Mouse (Mus musculus): Measurements from ENCODE around the gene Glis1.

Glis1 gene

DNA sequence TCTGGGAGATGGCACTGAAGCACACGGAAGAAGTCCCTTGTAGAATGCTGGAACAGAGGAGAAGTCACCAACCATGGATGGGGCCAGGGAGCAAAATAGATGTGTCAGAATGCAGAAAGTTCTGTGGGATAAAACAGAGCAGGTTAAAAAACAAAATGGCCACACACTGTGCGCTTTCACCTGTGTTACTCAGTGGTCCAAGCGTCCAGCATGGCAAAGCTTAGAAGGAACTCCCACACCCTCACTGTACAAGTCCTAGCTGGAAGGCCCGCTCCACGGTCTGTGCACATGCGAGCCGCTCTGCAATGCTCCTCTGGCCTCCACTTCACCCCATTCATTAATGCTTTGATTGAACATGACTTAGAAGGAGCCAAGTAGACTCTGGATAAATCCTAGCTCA is 81.2 kb downstream of the Glis1 start:
- DNase-seq (ENCODE audit: low spot score in 2 of 2), result no peak

DNA sequence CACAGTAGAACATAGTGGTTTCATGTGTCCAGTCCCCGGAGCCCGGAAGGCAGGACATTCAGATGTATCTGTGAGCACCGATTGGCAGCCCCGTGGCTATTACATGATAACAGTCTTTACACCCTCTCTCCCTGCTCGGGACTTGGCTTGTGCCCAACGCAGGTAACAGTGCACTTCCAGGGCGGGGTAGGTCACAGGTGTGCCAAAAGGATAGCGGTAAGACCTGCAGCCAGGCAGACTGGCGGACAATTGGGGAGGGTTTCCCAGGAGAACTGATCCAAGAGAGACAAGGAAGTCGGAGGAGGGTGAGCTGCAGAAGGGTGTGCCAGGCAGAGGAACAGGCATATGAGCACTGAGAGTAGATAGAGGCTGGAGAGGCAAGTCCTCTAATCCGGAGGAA is 84.4 kb downstream of the Glis1 start:
- no peak for DNase-seq (ENCODE audit: low spot score in 2 of 2)

DNA sequence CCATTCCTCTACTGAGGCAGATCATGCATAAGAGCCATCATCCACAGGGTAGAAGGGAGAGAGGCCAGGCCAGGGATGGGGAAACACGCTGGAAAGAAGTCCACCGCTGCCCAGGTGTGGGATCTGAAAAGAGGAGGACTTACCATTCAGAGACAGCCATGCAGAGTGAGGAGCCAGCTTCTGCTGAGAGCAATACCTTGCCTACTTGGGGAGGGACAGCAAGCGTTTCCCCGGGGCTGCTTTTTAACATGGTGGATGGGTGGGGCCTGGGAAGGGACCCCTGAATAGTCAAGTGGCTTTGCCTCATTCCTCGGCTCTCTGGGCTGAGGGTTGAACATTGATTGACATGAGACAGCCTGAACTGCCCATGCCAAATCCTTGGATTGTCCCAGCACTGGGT is 85.7 kb downstream of the Glis1 start:
- peak in 1 of 2 experiments; percentile 5 for DNase-seq (ENCODE audit: low spot score in 2 of 2)

DNA sequence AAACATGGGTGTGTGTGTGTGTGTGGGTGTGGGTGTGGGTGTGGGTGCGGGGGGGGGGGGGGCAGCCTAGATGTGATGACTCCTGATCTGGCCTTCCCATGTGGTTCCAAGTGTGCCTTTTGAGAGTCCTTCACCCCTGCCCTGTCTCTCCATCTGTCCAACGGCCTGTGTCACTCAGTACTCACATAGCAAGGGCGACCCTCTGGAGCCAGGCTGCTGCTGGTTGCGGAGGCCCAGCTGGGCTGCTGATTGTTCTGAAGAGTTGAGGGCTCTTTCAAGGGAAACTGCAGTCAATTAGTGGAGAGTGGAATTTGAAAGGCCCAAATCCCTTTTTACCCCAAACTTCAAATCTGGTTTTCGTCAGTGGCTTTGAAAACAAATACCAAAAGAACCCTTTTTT is 86.4 kb downstream of the Glis1 start:
- DNase-seq (ENCODE audit: low spot score in 2 of 2), result peak in 1 of 2 experiments; percentile 6

DNA sequence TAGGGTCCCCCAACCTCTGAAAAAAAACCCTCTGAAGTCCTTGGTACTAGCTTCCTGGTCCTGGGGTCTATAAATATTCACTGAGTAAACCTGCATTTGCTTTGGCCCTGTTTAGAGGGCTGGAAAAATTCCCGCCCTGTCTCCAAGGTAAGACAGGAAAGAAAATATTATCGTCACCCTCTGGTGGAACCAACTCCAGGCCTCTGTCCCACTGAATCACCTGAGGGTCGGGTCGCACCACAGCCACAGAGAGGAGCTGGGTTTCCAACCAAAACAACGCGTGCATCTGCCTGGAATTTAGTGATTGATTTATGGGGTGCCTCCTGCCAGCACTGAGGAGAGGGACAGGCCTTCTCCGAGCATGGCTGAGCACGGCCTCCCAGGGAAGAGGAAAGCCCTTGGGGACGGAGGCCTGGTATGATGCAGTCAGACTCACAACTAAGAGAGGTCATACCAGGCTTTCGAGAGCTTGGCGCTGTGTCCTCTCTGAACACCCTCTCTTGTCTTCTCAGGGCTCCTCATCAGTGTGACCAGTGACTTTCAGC is 89.3 kb downstream of the Glis1 start:
- DNase-seq (ENCODE audit: low spot score in 2 of 2), result peak in 1 of 2 experiments; percentile 8

- peak in 1 of 2 experiments; percentile 11 for DNase-seq (ENCODE audit: low spot score in 2 of 2)
Measured at GRCm38 (mm10) chr4:107535126-107535525, 100.7 kb downstream of the Glis1 start.

DNA sequence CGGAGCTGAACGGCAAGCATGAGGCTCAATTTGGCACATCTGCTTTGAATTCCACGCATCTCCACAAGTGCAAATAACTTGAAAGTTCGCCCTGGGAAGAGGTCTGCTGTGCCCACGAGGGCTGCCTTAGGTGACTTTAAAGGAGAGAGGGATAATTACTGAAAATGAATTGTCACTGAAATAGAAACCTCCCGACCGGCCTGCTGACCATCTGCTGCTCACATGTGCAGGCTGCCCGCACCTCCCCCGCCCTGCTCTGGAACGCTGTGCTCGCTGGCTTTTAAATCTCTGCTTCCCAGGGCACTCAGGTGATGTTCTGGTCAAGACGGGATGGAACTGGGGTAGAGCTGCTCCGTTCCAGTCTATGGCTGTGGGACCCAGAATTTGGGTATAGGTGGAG is 103.7 kb downstream of the Glis1 start:
- no peak for DNase-seq (ENCODE audit: low spot score in 2 of 2)

DNA sequence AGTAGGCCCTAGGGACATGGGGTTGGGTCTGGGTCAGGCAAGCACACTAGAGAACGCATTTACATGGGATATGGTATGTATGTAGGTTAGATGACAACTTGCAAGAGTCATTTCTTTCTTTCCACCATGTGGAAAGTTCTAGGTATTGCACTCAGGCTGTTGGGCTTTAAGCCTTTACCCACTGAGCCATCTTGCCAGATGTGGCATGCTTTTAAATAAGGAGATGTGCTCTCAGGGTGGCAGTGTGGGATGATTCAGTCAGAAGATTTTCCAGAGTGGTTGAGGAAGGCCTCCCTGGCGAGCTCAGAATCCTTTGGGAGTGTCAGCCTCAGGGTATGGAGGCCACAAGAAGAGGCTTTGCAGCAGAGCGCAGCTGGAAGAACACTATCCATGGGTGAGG is 104.2 kb downstream of the Glis1 start:
- DNase-seq (ENCODE audit: low spot score in 2 of 2), result peak in 1 of 2 experiments; percentile 5

DNA sequence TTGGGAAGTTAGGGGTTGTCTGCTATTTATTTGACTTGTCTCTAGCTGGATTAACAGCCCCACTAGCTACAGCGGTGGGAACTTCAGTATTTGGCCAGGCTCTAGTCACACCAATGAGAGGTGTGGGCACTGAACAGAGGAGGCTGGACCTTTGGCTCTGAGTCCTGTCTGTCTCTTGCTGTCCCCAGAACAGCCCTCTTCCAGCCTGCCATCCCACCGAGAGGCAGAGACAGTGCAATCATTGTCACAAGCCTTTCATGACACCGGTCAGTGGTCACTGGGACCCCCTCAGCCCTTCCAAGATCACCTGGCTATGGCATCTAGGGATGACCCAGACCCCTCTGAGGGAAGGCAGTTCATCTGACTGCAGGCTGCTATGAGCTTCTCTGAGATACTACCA is 104.6 kb downstream of the Glis1 start:
- no peak for DNase-seq (ENCODE audit: low spot score in 2 of 2)

DNA sequence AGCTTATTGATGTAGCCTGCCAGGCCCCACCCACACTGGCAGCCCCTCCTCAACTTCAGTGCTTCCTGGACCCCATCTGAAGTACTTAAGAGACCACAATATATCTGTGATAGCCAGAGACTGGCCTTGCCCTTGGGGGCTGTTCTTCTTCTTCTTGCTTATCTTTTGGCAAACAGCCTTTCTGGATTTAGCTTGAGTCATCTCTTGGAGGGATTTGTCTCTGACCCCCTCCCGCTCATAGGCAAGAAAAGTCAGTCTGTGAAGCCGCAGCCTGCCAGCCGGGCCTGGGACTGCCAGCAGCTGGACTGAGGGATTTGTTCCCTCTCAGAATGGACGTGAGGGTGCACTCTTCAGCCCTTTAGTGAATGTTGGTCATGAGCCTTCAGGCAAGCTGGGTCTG is 107.4 kb downstream of the Glis1 start:
- peak in 1 of 2 experiments; percentile 5 for DNase-seq (ENCODE audit: low spot score in 2 of 2)

DNA sequence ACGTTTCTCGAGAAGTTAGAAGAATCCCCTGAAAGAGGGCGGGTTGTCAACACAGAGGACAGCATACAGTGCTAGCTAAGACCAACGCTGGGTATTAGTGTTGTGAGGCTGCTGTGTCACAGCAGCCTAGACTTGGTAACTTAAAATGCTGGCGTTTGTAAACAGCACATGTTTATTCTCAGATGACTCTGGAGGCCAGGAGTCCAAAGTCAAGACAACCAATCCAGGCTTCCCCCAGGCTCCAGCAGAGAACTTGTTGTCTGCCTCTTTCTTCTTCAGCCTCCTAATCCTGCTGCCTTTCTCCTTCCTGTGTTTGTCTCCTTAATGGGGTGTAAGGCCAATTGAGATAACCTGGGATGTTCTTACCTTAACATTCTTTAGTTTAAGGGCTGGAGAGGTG is 110.5 kb downstream of the Glis1 start:
- DNase-seq (ENCODE audit: low spot score in 2 of 2), result peak in 1 of 2 experiments; percentile 0

DNA sequence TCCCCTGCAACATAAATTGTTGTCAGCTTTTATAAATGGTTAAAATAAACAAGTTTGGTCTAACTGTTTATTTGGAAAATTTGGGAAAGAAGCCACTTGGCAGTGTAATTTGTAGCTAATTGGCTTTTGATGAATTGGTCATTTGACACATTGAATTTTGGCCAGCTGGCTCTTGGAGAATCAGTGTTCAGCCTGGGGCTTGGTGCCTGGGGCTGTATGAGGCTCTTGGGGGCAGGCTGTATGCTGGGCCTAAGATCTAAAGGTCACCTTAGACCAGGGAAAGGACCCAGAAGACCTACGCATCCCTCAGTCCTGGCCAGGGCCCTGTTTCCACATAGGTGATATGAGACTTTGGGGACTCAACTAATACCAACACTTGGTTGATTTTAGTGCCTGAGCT is 111.3 kb downstream of the Glis1 start:
- DNase-seq (ENCODE audit: low spot score in 2 of 2), result peak in 1 of 2 experiments; percentile 4

DNA sequence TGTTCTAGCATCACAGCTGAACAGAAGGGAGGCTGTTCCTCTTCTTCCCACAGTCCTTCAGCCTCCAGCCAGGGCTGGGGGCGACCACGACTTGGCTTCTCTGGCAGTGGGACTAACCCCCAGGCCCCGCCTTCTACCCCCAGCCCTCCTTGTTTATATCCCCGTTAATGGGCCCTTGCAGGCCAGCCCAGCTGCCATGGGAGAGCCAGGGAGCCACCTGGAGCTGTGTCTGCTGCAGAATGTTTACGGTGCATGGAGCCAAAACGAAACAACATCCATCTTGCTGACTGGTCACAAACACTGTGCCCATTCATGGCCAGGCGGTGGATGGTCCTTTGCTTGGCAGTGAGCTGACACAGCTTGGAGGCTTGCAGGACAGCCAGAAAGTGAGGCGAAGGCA is 112.1 kb downstream of the Glis1 start:
- peak in 1 of 2 experiments; percentile 9 for DNase-seq (ENCODE audit: low spot score in 2 of 2)

DNA sequence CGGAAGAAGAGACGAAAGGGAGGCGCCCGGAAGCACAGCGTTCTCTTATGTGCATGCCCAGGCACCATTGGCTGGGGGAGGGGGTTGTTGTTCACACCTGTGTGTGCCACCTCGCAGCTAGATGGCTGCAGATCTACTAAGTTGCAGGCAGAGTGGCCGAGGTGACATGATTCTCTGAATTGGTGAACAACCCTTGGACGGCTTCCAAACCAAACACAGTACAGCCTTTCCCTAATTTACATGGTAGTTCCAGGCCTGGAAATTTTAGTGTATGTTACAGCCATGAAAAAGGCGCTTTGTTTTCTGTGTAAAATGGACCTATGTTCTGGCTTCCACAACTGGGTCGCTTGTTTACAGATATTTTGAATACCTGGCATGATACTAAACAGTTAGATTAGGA is 115.7 kb downstream of the Glis1 start:
- DNase-seq (ENCODE audit: low spot score in 2 of 2), result peak in 1 of 2 experiments; percentile 10

DNA sequence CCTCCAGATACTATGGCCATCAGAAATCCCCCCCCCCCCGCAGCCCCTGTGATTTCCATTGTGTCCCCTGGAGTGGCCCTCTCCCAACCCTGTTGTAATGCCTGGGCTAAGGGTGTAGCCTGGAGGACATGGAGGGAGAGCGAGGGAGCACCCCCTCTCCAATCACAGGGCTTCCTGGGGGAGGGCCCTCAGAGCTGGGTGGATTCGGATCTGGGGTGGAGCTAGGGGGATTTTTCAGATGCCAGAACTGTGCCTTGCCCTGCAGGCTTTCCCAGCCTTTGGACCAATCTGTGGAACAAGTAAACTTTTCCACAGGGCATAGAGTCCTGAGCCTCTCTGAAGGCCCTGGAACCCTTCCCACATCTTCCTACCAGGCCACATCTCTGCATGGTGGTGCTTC is 116.2 kb downstream of the Glis1 start:
- peak in 1 of 2 experiments; percentile 4 for DNase-seq (ENCODE audit: low spot score in 2 of 2)

GRCm38 (mm10) chr4:107552696-107553095 is 118.3 kb downstream of the Glis1 start:
- peak in 1 of 2 experiments; percentile 22 for DNase-seq (ENCODE audit: low spot score in 2 of 2)

GRCm38 (mm10) chr4:107553774-107554173 is 119.4 kb downstream of the Glis1 start:
- DNase-seq (ENCODE audit: low spot score in 2 of 2), result no peak

DNA sequence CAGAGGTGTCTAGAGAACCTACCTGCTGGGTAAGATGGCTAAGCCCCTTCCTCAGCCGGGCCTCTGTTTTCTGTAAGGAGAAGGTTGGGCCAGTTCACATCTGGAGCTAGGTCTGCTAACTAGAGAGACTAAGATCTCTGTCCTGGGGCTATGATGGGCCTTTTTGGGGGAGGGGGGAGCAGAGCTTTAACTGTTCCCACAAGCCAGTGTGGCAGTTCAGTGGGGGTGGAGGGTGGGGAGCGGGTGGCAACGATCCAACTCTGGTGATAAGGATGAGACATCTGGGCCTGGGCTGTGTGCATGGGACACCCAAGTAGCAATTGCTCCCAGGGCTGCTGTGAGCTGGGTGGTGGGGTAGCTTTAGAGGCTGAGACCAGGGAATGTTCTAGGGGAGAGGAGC is 124.4 kb downstream of the Glis1 start:
- DNase-seq (ENCODE audit: low spot score in 2 of 2), result no peak

DNA sequence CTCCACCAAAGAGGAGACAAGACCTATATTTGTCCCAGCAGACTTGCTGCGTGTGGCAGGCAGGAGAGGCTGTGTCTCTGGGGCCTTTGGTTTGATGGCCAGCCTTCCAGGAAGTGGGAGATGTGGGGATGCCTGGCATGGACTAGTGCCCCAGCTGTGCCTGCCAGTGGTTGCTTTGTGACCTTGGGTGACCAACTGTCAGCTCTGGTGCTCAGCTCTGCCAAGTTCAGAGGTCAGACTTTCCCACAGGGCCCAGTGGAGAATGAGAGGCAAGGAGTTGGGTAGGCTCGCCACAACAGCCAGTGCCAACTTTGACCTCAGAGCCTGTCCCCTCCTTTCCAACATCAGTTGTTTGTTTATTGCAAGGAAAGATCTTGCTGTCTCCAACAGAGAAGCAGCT is 126.7 kb downstream of the Glis1 start:
- DNase-seq (ENCODE audit: low spot score in 2 of 2), result no peak

DNA sequence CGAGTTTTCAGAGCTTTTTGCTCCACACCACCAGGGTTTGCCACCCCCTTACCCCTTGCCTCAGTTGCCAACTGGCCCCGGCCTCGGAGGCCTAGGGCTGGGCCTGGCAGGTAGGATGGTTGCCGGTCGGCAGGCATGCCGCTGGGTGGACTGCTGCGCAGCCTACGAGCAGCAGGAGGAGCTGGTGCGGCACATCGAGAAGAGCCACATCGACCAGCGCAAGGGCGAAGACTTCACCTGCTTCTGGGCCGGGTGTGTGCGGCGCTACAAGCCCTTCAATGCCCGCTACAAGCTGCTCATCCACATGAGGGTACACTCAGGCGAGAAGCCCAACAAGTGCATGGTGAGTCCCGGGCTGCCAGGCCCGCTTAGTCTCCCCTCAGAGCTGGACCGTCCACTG is 133.8 kb downstream of the Glis1 start:
- no peak for DNase-seq (ENCODE audit: low spot score in 2 of 2)

GRCm38 (mm10) chr4:107568881-107569443 is 134.6 kb downstream of the Glis1 start:
- DNase-seq (ENCODE audit: low spot score in 2 of 2), result no peak

DNA sequence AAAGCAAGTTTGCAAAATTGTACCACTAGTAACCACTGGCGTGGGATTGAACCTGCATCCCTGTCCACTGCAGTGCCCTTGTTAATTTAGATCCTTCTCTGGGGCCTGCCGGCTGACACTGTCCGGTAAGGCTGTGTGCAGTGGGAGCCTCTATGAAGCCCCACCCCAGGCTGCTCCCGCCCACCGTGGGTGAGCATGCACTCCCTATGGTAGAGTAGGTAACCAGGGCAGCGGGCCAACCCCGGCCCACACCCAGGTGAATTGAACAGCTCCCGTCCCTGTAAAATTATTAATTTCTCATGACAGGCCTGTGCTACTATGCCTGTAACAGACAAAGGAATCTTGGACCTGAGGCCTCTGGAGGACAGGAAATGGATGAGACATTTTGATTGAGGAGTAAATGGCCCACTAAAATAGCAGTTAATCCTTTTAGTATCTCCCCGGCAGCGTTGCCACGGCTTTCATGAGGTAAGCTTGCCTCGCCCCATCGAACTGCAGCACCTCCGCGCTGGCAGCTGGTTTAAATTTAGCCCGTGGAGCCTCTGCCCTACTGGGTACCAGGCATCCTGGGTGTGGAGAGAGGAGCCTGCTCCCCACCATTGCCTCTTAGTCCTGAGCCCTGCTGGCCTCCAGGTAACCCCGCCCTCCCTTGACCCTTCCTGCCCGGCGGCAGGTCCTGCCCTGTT is 136.1 kb downstream of the Glis1 start:
- DNase-seq (ENCODE audit: low spot score in 2 of 2), result no peak

DNA sequence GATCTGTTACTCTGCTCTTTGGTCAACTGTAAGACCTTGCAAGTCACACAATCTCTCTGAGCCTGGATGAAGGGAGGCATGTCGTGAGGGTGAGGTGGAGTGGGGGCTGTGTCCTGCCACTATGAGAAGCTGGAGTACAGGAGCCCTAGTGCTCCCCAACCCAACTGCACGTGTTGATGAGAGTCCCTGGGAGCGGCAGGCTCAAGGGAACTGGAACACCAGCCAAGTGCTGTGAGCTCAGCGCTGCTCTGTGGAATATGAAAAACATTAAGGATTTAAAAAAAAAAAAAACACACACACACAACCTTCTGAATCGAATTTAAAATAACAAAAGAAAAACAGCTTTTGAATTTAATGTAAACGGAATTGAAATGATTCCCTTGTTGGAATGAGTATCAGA is 141.4 kb downstream of the Glis1 start:
- no peak for DNase-seq (ENCODE audit: low spot score in 2 of 2)

All from spleen, postnatal 10 days (tissue).